ENCODE assay signal across 9 mouse cellular contexts in the genomic region with DNA sequence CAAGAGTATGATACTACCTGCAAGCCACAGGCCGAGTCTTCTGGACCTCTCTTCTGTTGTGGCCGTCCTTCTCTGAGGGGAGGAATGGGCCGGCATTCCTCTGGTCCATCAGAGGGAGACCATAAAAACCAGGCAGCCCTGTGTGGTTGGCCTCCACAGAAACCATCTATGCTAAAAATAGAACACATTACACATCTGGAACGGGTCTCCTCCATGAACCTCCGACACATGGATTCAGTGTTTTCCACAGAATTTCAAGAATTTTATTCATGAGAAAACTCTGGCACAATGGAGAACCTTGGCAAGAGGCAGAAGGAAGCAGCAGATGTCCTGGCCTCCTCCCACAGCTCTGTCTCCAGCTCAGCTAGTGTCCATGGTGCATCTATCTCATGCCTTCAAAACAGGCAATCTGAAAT.
A peak's percentile ranks its signal among the peaks of the same experiment; 100 is the strongest.
DNase-seq lines count a peak whose midpoint lies in the region; ATAC-seq and TF ChIP-seq lines count a peak whose summit lies in the region.
"Had no signal": no experiment of that assay in that cellular context is flagged by ENCODE, and none has a peak within 500 bp of the region (broad histone marks: within the 10 kb centered on the region; RNA-seq: fewer than 3 reads in every experiment).

No protein-coding gene starts in this region.

- H3K4me2 ChIP-seq in hindbrain, postnatal 0 days (ENCODE audit: low read depth, low read length) = no peak overlapping the region
- H3K4me2 ChIP-seq in hindbrain, embryonic 12.5 days (replicated peaks) = no peak overlapping the region
- no peak overlapping the region for H3K4me2 ChIP-seq in forebrain, embryonic 11.5 days (ENCODE audit: low read depth, low read length, severe bottlenecking)
- H3K4me2 ChIP-seq in liver, embryonic 11.5 days = no peak overlapping the region

- no peak overlapping the region for H3K9ac ChIP-seq in hindbrain, postnatal 0 days (replicated peaks; ENCODE audit: low read length)
- H3K9ac ChIP-seq in hindbrain, embryonic 12.5 days = no peak overlapping the region
- H3K9ac ChIP-seq in forebrain, embryonic 11.5 days (ENCODE audit: low read length) = no peak overlapping the region
- H3K9ac ChIP-seq in liver, embryonic 11.5 days (ENCODE audit: low read depth, low read length) = no peak overlapping the region

- DNase-seq in hindbrain, postnatal 0 days (ENCODE audit: low spot score) = peak; percentile 15
- peak; percentile 34 for DNase-seq in Muller cell, postnatal 12 days (ENCODE audit: inconsistent ontology term)
- DNase-seq in Patski (ENCODE audit: low read depth, low spot score) = peak; percentile 50
- peak; percentile 54 to 64 for DNase-seq in cerebellum, postnatal 36 days
- DNase-seq in forebrain, embryonic 11.5 days (ENCODE audit: low spot score) = no peak
- no peak for DNase-seq in liver, embryonic 11.5 days (ENCODE audit: low spot score)
- DNase-seq: adrenal gland, postnatal 36 days had no signal

- 0 out of 2 replicates have a peak, but pooled peaks cover 7% of the 10 kb centered on the region for H3K4me1 ChIP-seq in hindbrain, postnatal 0 days (ENCODE audit: insufficient read depth, low read length)
- H3K4me1 ChIP-seq in hindbrain, embryonic 12.5 days = peaks cover 9% of the 10 kb centered on the region
- no peaks in the 10 kb centered on the region; the same call in 1 of the 2 replicates for H3K4me1 ChIP-seq in forebrain, embryonic 11.5 days (replicated peaks; ENCODE audit: control insufficient read depth, insufficient read depth, low read length)
- no peaks in the 10 kb centered on the region for H3K4me1 ChIP-seq in liver, embryonic 11.5 days (replicated peaks; ENCODE audit: control insufficient read depth, insufficient read depth, low read length)

- H3K36me3 ChIP-seq in hindbrain, postnatal 0 days (ENCODE audit: insufficient read depth, low read length) = no peaks in the 10 kb centered on the region
- no peaks in the 10 kb centered on the region for H3K36me3 ChIP-seq in hindbrain, embryonic 12.5 days
- H3K36me3 ChIP-seq in forebrain, embryonic 11.5 days (ENCODE audit: control insufficient read depth, insufficient read depth, low read length) = no peaks in the 10 kb centered on the region
- H3K36me3 ChIP-seq in liver, embryonic 11.5 days (ENCODE audit: control insufficient read depth, insufficient read depth, low read length) = no peaks in the 10 kb centered on the region

- in situ Hi-C loops in Patski (cut with MboI; ENCODE audit: low pct_unique_long_range_greater_than_20kb) = no loop called here

- no peak overlapping the region for H3K4me3 ChIP-seq in hindbrain, postnatal 0 days (ENCODE audit: low read length)
- no peak overlapping the region for H3K4me3 ChIP-seq in hindbrain, embryonic 12.5 days
- H3K4me3 ChIP-seq in forebrain, embryonic 11.5 days (ENCODE audit: low read depth, low read length) = no peak overlapping the region
- no peak overlapping the region for H3K4me3 ChIP-seq in liver, embryonic 11.5 days (ENCODE audit: low read depth, low read length)

- 82% methylated on average over 5 of the region's 5 CpGs for WGBS in hindbrain, postnatal 0 days
- 77% methylated on average over 5 of the region's 5 CpGs for WGBS in hindbrain, embryonic 12.5 days
- 88% methylated on average over 5 of the region's 5 CpGs for WGBS in forebrain, embryonic 11.5 days
- WGBS in liver, embryonic 11.5 days = 67% methylated on average over 5 of the region's 5 CpGs

- ATAC-seq in hindbrain, postnatal 0 days = no peak
- no peak for ATAC-seq in hindbrain, embryonic 12.5 days (ENCODE audit: low FRiP score)
- ATAC-seq in Patski = peak; percentile 85
- no peak for ATAC-seq in forebrain, embryonic 11.5 days (replicated peaks; ENCODE audit: low FRiP score)
- ATAC-seq in liver, embryonic 11.5 days (replicated peaks; ENCODE audit: low FRiP score) = no peak

- H3K27ac ChIP-seq in hindbrain, postnatal 0 days = no peak overlapping the region
- no peak overlapping the region for H3K27ac ChIP-seq in hindbrain, embryonic 12.5 days
- no peak overlapping the region for H3K27ac ChIP-seq in forebrain, embryonic 11.5 days (ENCODE audit: low read depth, low read length)
- H3K27ac ChIP-seq in liver, embryonic 11.5 days (ENCODE audit: low read depth, low read length) = no peak overlapping the region
- H3K27ac ChIP-seq: macrophage had no signal

- CTCF ChIA-PET in Patski (lab: Charles Lee) = interaction anchor here (0.8 kb wide), 1 partner anchor 8 kb away, joined by 3 read pairs; no protein-coding TSS in a partner anchor

- no peaks in the 10 kb centered on the region for H3K9me3 ChIP-seq in hindbrain, postnatal 0 days (ENCODE audit: low read length)
- no peaks in the 10 kb centered on the region for H3K9me3 ChIP-seq in hindbrain, embryonic 12.5 days (replicated peaks)
- H3K9me3 ChIP-seq in forebrain, embryonic 11.5 days (ENCODE audit: control insufficient read depth, low read length) = no peaks in the 10 kb centered on the region
- H3K9me3 ChIP-seq in liver, embryonic 11.5 days (ENCODE audit: control insufficient read depth, low read length) = no peaks in the 10 kb centered on the region

- no peak for TF ChIP-seq CTCF in hindbrain, postnatal 0 days (IDR thresholded peaks at IDR 0.05; ENCODE audit: low read depth)
- TF ChIP-seq CTCF in Patski (IDR thresholded peaks at IDR 0.05) = no peak

- POLR2A ChIA-PET in Patski (lab: Charles Lee) = no interaction called here

- H3K27me3 ChIP-seq in hindbrain, postnatal 0 days (ENCODE audit: insufficient read depth, low read length) = no peaks in the 10 kb centered on the region
- H3K27me3 ChIP-seq in hindbrain, embryonic 12.5 days = no peaks in the 10 kb centered on the region
- no peaks in the 10 kb centered on the region for H3K27me3 ChIP-seq in Patski
- no peaks in the 10 kb centered on the region for H3K27me3 ChIP-seq in forebrain, embryonic 11.5 days (ENCODE audit: control insufficient read depth, insufficient read depth, low read length)
- no peaks in the 10 kb centered on the region for H3K27me3 ChIP-seq in liver, embryonic 11.5 days (replicated peaks; ENCODE audit: control insufficient read depth, insufficient read depth, low read length)

Comparison
In these comparisons a context has a peak if more than half of its experiments do, and no peak if none do; other contexts are left out.
1. DNase-seq: peak in hindbrain, postnatal 0 days (single experiment), Muller cell, postnatal 12 days (single experiment), Patski (single experiment) and cerebellum, postnatal 36 days (2 of 2); none in forebrain, embryonic 11.5 days (single experiment) and liver, embryonic 11.5 days (single experiment).